Mouse (Mus musculus): Measurements from ENCODE around the gene Clec3a. TPM values are rescaled to one million over a fixed set of nuclear protein-coding genes. Genes with fewer than 3 reads are reported as not detected.

Gene Clec3a
- not detected for total RNA-seq (2021)

GRCm38 (mm10) chr8:114417786-114418185 is at the start of gene Clec3a:
Clec3a (plus strand) TSS chr8:114418086.
- intact Hi-C loops (cut with DNase I) = no loop called here
- no peak for DNase-seq

- peak; percentile 87 for DNase-seq
- intact Hi-C loops (cut with DNase I) = loop anchor here (1.0 to 10.0 kb wide), 3 partner anchors 165 to 705 kb away; partner anchors contain the start of gene Vat1l
Measured at GRCm38 (mm10) chr8:114369038-114369976, 48.6 kb upstream of the Clec3a start.

- DNase-seq = no peak
Measured at GRCm38 (mm10) chr8:114374390-114374789, 43.5 kb upstream of the Clec3a start.

GRCm38 (mm10) chr8:114384189-114384588 is 33.7 kb upstream of the Clec3a start:
- DNase-seq = no peak
- intact Hi-C loops (cut with DNase I) = no loop called here

More at GRCm38 (mm10) chr8:114374390-114374789, 43.5 kb upstream of the Clec3a start:
- intact Hi-C loops (cut with DNase I) = loop anchor here (5.0 kb wide), 1 partner anchor 63 kb away; the partner anchor contains the start of gene Wwox

- intact Hi-C loops (cut with DNase I) = no loop called here
- no peak for DNase-seq
Measured at GRCm38 (mm10) chr8:114387494-114387893, 30.4 kb upstream of the Clec3a start.

GRCm38 (mm10) chr8:114390465-114391254 is 27.2 kb upstream of the Clec3a start:
- DNase-seq = no peak
- intact Hi-C loops (cut with DNase I) = no loop called here

- DNase-seq = no peak
- intact Hi-C loops (cut with DNase I) = no loop called here
Measured at GRCm38 (mm10) chr8:114398326-114398725, 19.6 kb upstream of the Clec3a start.

- DNase-seq = no peak
- intact Hi-C loops (cut with DNase I) = no loop called here
Measured at GRCm38 (mm10) chr8:114399273-114399672, 18.6 kb upstream of the Clec3a start.

- intact Hi-C loops (cut with DNase I) = no loop called here
- no peak for DNase-seq
Measured at GRCm38 (mm10) chr8:114401679-114402078, 16.2 kb upstream of the Clec3a start.

GRCm38 (mm10) chr8:114411421-114411820 is 6.5 kb upstream of the Clec3a start:
- no peak for DNase-seq
- intact Hi-C loops (cut with DNase I) = no loop called here

- DNase-seq = no peak
- intact Hi-C loops (cut with DNase I) = no loop called here
Measured at GRCm38 (mm10) chr8:114418486-114418885, 600 bp downstream of the Clec3a start.

GRCm38 (mm10) chr8:114418904-114419303 is 1.0 kb downstream of the Clec3a start:
- no peak for DNase-seq
- intact Hi-C loops (cut with DNase I) = no loop called here

- no peak for DNase-seq
- intact Hi-C loops (cut with DNase I) = no loop called here
Measured at GRCm38 (mm10) chr8:114421544-114421943, 3.7 kb downstream of the Clec3a start.

- intact Hi-C loops (cut with DNase I) = loop anchor here (2.0 to 10.0 kb wide), 4 partner anchors 66 to 773 kb away; no protein-coding TSS in a partner anchor
- peak; percentile 60 for DNase-seq
Measured at GRCm38 (mm10) chr8:114438236-114438635, 20.4 kb downstream of the Clec3a start.

GRCm38 (mm10) chr8:114439334-114440204 is 21.7 kb downstream of the Clec3a start, which contains the start of gene Wwox:
Wwox (plus strand) TSS chr8:114439655.
- intact Hi-C loops (cut with DNase I) = loop anchor here (2.0 to 10.0 kb wide), 4 partner anchors 67 to 775 kb away; no protein-coding TSS in a partner anchor
- peak; percentile 99 for DNase-seq

GRCm38 (mm10) chr8:114440205-114440589 is 22.3 kb downstream of the Clec3a start:
- intact Hi-C loops (cut with DNase I) = no loop called here
- no peak for DNase-seq

- intact Hi-C loops (cut with DNase I) = no loop called here
- DNase-seq = peak; percentile 35
Measured at GRCm38 (mm10) chr8:114441616-114442015, 23.7 kb downstream of the Clec3a start.

- intact Hi-C loops (cut with DNase I) = no loop called here
- no peak for DNase-seq
Measured at GRCm38 (mm10) chr8:114446884-114447283, 29.0 kb downstream of the Clec3a start.

GRCm38 (mm10) chr8:114452278-114452677 is 34.4 kb downstream of the Clec3a start:
- intact Hi-C loops (cut with DNase I) = loop anchor here (2.0 to 5.0 kb wide), 4 partner anchors 319 to 1990 kb away; partner anchors contain the start of gene Maf

GRCm38 (mm10) chr8:114452781-114453221 is 34.9 kb downstream of the Clec3a start:
- peak; percentile 65 for DNase-seq
- intact Hi-C loops (cut with DNase I) = loop anchor here (2.0 to 5.0 kb wide), 4 partner anchors 318 to 1990 kb away; partner anchors contain the start of gene Maf

More at GRCm38 (mm10) chr8:114452278-114452677, 34.4 kb downstream of the Clec3a start:
- no peak for DNase-seq
